Comparison of ENCODE assay signal across 21 mouse cellular contexts in the genomic region with DNA sequence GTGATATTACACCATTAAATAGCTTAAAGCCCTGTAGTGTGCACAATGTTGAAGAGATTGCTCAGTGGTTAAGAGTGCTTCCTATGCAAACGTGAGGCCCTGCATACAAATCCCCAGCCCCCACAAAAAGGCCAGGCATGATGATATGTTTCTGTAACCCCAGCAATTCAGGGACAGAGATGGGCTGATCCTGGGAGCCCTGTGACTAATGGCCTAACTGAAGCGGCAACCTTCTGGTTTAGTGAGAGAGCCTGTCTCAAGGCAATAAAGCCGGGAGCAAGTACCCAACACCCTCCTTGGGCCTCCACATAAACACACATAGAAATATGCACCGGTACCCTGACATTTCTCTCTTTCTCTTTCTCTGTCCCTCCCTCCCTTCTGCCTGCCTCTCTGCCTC.
A peak's percentile ranks its signal among the peaks of the same experiment; 100 is the strongest.
DNase-seq lines count a peak whose midpoint lies in the region; ATAC-seq lines count a peak whose summit lies in the region.
"Had no signal": no experiment of that assay in that cellular context is flagged by ENCODE, and none has a peak within 500 bp of the region (broad histone marks: within the 10 kb centered on the region; RNA-seq: fewer than 3 reads in every experiment).

No protein-coding gene starts in this region.

- no peak overlapping the region for H3K4me3 ChIP-seq in forebrain, embryonic 12.5 days (replicated peaks)
- no peak overlapping the region for H3K4me3 ChIP-seq in forebrain, embryonic 10.5 days
- no peak overlapping the region for H3K4me3 ChIP-seq in hindbrain, embryonic 12.5 days
- no peak overlapping the region for H3K4me3 ChIP-seq in hindbrain, embryonic 10.5 days
- no peak overlapping the region for H3K4me3 ChIP-seq in midbrain, embryonic 16.5 days (ENCODE audit: low read depth, low read length)
- H3K4me3 ChIP-seq in midbrain, embryonic 10.5 days: no peak overlapping the region
- H3K4me3 ChIP-seq in stomach, embryonic 16.5 days (replicated peaks; ENCODE audit: low read length): no peak overlapping the region
- H3K4me3 ChIP-seq: embryonic facial prominence, embryonic 12.5 days; liver, embryonic 15.5 days; myocyte had no signal

- H3K27ac ChIP-seq in forebrain, embryonic 12.5 days: peak overlapping the region; percentile 61
- no peak overlapping the region for H3K27ac ChIP-seq in forebrain, embryonic 10.5 days
- no peak overlapping the region for H3K27ac ChIP-seq in hindbrain, embryonic 12.5 days
- H3K27ac ChIP-seq in hindbrain, embryonic 10.5 days: no peak overlapping the region
- H3K27ac ChIP-seq in midbrain, embryonic 16.5 days (ENCODE audit: low read length): 0 out of 2 replicates have a peak overlapping the region, but pooled peaks have one; percentile 32
- no peak overlapping the region for H3K27ac ChIP-seq in midbrain, embryonic 10.5 days (replicated peaks)
- H3K27ac ChIP-seq in stomach, embryonic 16.5 days (ENCODE audit: low read length): peak overlapping the region; percentile 20; the same call in 1 of the 2 replicates
- H3K27ac ChIP-seq: embryonic facial prominence, embryonic 12.5 days; liver, embryonic 15.5 days had no signal

- H3K4me1 ChIP-seq in forebrain, embryonic 12.5 days: peaks cover 35% of the 10 kb centered on the region
- peaks cover 41% of the 10 kb centered on the region for H3K4me1 ChIP-seq in forebrain, embryonic 10.5 days
- H3K4me1 ChIP-seq in hindbrain, embryonic 12.5 days: peaks cover 27% of the 10 kb centered on the region
- H3K4me1 ChIP-seq in hindbrain, embryonic 10.5 days (replicated peaks): peaks cover 10% of the 10 kb centered on the region
- peaks cover 14% of the 10 kb centered on the region for H3K4me1 ChIP-seq in midbrain, embryonic 16.5 days (ENCODE audit: control insufficient read depth, insufficient read depth, low read length)
- peaks cover 7% of the 10 kb centered on the region for H3K4me1 ChIP-seq in midbrain, embryonic 10.5 days
- H3K4me1 ChIP-seq in stomach, embryonic 16.5 days (ENCODE audit: control insufficient read depth, insufficient read depth, low read length): peaks cover 26% of the 10 kb centered on the region

- 52% methylated on average over 4 of the region's 4 CpGs for WGBS in forebrain, embryonic 12.5 days
- 87% methylated on average over 4 of the region's 4 CpGs for WGBS in forebrain, embryonic 10.5 days
- WGBS in hindbrain, embryonic 12.5 days: 61% methylated on average over 4 of the region's 4 CpGs
- WGBS in hindbrain, embryonic 10.5 days: 78% methylated on average over 4 of the region's 4 CpGs
- WGBS in midbrain, embryonic 16.5 days: 51% methylated on average over 4 of the region's 4 CpGs
- 80% methylated on average over 4 of the region's 4 CpGs for WGBS in midbrain, embryonic 10.5 days
- WGBS in stomach, embryonic 16.5 days: 59% methylated on average over 4 of the region's 4 CpGs

- H3K9ac ChIP-seq in forebrain, embryonic 12.5 days: no peak overlapping the region
- H3K9ac ChIP-seq in hindbrain, embryonic 12.5 days: 0 out of 2 replicates have a peak overlapping the region, but pooled peaks have one; percentile 15
- 0 out of 2 replicates have a peak overlapping the region, but pooled peaks have one; percentile 20 for H3K9ac ChIP-seq in midbrain, embryonic 16.5 days (ENCODE audit: low read depth, low read length)
- no peak overlapping the region for H3K9ac ChIP-seq in stomach, embryonic 16.5 days (ENCODE audit: low read length)
- H3K9ac ChIP-seq: embryonic facial prominence, embryonic 12.5 days; liver, embryonic 15.5 days had no signal

- ATAC-seq in forebrain, embryonic 12.5 days (ENCODE audit: low FRiP score): no peak
- ATAC-seq in hindbrain, embryonic 12.5 days (ENCODE audit: low FRiP score): no peak
- no peak for ATAC-seq in midbrain, embryonic 16.5 days
- no peak for ATAC-seq in stomach, embryonic 16.5 days (ENCODE audit: insufficient read depth, low FRiP score)
- ATAC-seq: activated CD4-positive, CD25-positive, alpha-beta regulatory T cell, adult 4 months; inflammation-experienced regulatory T-cells, adult 6 months; Patski had no signal

- H3K27me3 ChIP-seq in forebrain, embryonic 12.5 days: no peaks in the 10 kb centered on the region
- H3K27me3 ChIP-seq in forebrain, embryonic 10.5 days (ENCODE audit: poor library complexity, severe bottlenecking): no peaks in the 10 kb centered on the region
- no peaks in the 10 kb centered on the region for H3K27me3 ChIP-seq in hindbrain, embryonic 12.5 days
- H3K27me3 ChIP-seq in hindbrain, embryonic 10.5 days (ENCODE audit: insufficient read depth, poor library complexity, severe bottlenecking): no peaks in the 10 kb centered on the region
- H3K27me3 ChIP-seq in midbrain, embryonic 16.5 days (ENCODE audit: control insufficient read depth, insufficient read depth, low read depth, low read length): no peaks in the 10 kb centered on the region
- no peaks in the 10 kb centered on the region for H3K27me3 ChIP-seq in midbrain, embryonic 10.5 days (ENCODE audit: low read depth, poor library complexity, severe bottlenecking)
- H3K27me3 ChIP-seq in stomach, embryonic 16.5 days (ENCODE audit: control insufficient read depth, insufficient read depth, low read length): no peaks in the 10 kb centered on the region
- H3K27me3 ChIP-seq: embryonic facial prominence, embryonic 12.5 days; liver, embryonic 15.5 days; Patski had no signal

- H3K36me3 ChIP-seq in forebrain, embryonic 12.5 days (replicated peaks): no peaks in the 10 kb centered on the region
- H3K36me3 ChIP-seq in forebrain, embryonic 10.5 days (replicated peaks): no peaks in the 10 kb centered on the region
- H3K36me3 ChIP-seq in hindbrain, embryonic 12.5 days: no peaks in the 10 kb centered on the region
- H3K36me3 ChIP-seq in hindbrain, embryonic 10.5 days: no peaks in the 10 kb centered on the region
- no peaks in the 10 kb centered on the region for H3K36me3 ChIP-seq in midbrain, embryonic 16.5 days (ENCODE audit: control insufficient read depth, insufficient read depth, low read length)
- H3K36me3 ChIP-seq in midbrain, embryonic 10.5 days: no peaks in the 10 kb centered on the region
- H3K36me3 ChIP-seq in stomach, embryonic 16.5 days (ENCODE audit: control insufficient read depth, insufficient read depth, low read length): no peaks in the 10 kb centered on the region
- H3K36me3 ChIP-seq: embryonic facial prominence, embryonic 12.5 days; liver, embryonic 15.5 days had no signal

- H3K4me2 ChIP-seq in forebrain, embryonic 12.5 days: no peak overlapping the region; the same call in 1 of the 2 replicates
- H3K4me2 ChIP-seq in hindbrain, embryonic 12.5 days (replicated peaks): no peak overlapping the region
- H3K4me2 ChIP-seq in midbrain, embryonic 16.5 days (ENCODE audit: low read length): no peak overlapping the region
- H3K4me2 ChIP-seq in stomach, embryonic 16.5 days (ENCODE audit: low read depth, low read length): no peak overlapping the region
- H3K4me2 ChIP-seq: embryonic facial prominence, embryonic 12.5 days; liver, embryonic 15.5 days had no signal

- DNase-seq in forebrain, embryonic 10.5 days (ENCODE audit: extremely low spot score, low spot score): no peak
- no peak for DNase-seq in hindbrain, embryonic 10.5 days (ENCODE audit: low spot score)
- DNase-seq in midbrain, embryonic 10.5 days (ENCODE audit: low spot score): no peak
- no peak for DNase-seq in c-Kit-positive CD71-positive TER-119-positive erythroid progenitor cells, embryonic 14.5 days (ENCODE audit: low spot score)
- DNase-seq: B cell, adult 2 months; cerebellum, adult 8-10 months; kidney, adult 8-10 months; kidney, postnatal 25 days; layer of hippocampus, adult 9-11 months; right cerebral cortex, postnatal 14 days; thymus, postnatal 25 days had no signal

- H3K9me3 ChIP-seq in forebrain, embryonic 12.5 days: no peaks in the 10 kb centered on the region
- H3K9me3 ChIP-seq in forebrain, embryonic 10.5 days: no peaks in the 10 kb centered on the region
- no peaks in the 10 kb centered on the region for H3K9me3 ChIP-seq in hindbrain, embryonic 12.5 days (replicated peaks)
- no peaks in the 10 kb centered on the region for H3K9me3 ChIP-seq in hindbrain, embryonic 10.5 days
- H3K9me3 ChIP-seq in midbrain, embryonic 16.5 days (replicated peaks; ENCODE audit: control insufficient read depth, low read length, poor library complexity, severe bottlenecking): no peaks in the 10 kb centered on the region
- no peaks in the 10 kb centered on the region for H3K9me3 ChIP-seq in midbrain, embryonic 10.5 days (replicated peaks)
- H3K9me3 ChIP-seq in stomach, embryonic 16.5 days (replicated peaks; ENCODE audit: control insufficient read depth, low read length): no peaks in the 10 kb centered on the region
- H3K9me3 ChIP-seq: embryonic facial prominence, embryonic 12.5 days; liver, embryonic 15.5 days had no signal

Comparison
In these comparisons a context has a peak if more than half of its experiments do, and no peak if none do; other contexts are left out.
1. H3K27ac ChIP-seq: peak in forebrain, embryonic 12.5 days (single experiment), midbrain, embryonic 16.5 days (single experiment) and stomach, embryonic 16.5 days (single experiment); none in forebrain, embryonic 10.5 days (single experiment), hindbrain, embryonic 12.5 days (single experiment), hindbrain, embryonic 10.5 days (single experiment) and midbrain, embryonic 10.5 days (single experiment).
2. H3K9ac ChIP-seq: peak in hindbrain, embryonic 12.5 days (single experiment) and midbrain, embryonic 16.5 days (single experiment); none in forebrain, embryonic 12.5 days (single experiment) and stomach, embryonic 16.5 days (single experiment).